Mouse (Mus musculus) heart, postnatal 0 days (tissue): Measurements from ENCODE around the gene Dpp9. TPM values are rescaled to one million over a fixed set of nuclear protein-coding genes. Genes with fewer than 3 reads are reported as not detected.

Source experiments
- ATAC-seq: fragments of 200-750 bp; cut with Nextera tagmentation; 2 replicates; pipeline ENCODE4 v1.8.0; 2017; ENCODE audit warnings: low read depth, moderate number of reproducible peaks, moderate library complexity; ENCODE audit not compliant: insufficient read depth
- DNase-seq: peaks from one replicate; pipeline ENCODE4 v3.0.0-alpha.2; 2016; ENCODE audit warnings: low spot score
- H3K27ac ChIP-seq: fragments of 300-500 bp; sonication (generic); 2 replicates; pipeline ENCODE4 v1.5.1; 2014; ENCODE audit warnings: low read depth, mild to moderate bottlenecking
- H3K27me3 ChIP-seq: fragments of 300-500 bp; sonication (generic); 2 replicates; pipeline ENCODE4 v1.6.1; 2014; ENCODE audit warnings: low read length, mixed read lengths; ENCODE audit not compliant: control insufficient read depth, insufficient read depth
- H3K36me3 ChIP-seq: fragments of 300-500 bp; sonication (generic); replicated peaks from 2 replicates; pipeline ENCODE4 v1.6.1; 2014; ENCODE audit warnings: low read length, mixed read lengths; ENCODE audit not compliant: control insufficient read depth, insufficient read depth
- H3K4me1 ChIP-seq: fragments of 300-500 bp; sonication (generic); 2 replicates; pipeline ENCODE4 v1.6.1; 2014; ENCODE audit warnings: antibody characterized with exemption; ENCODE audit not compliant: control insufficient read depth, insufficient read depth
- H3K4me2 ChIP-seq: fragments of 300-500 bp; sonication (generic); 2 replicates; pipeline ENCODE4 v1.6.1; 2014; ENCODE audit warnings: low read depth, mild to moderate bottlenecking, low read length, moderate library complexity
- H3K4me3 ChIP-seq: fragments of 300-500 bp; sonication (generic); 2 replicates; pipeline ENCODE4 v1.5.1; 2014; ENCODE audit warnings: low read depth, low read length
- H3K9ac ChIP-seq: fragments of 300-500 bp; sonication (generic); replicated peaks from 2 replicates; pipeline ENCODE4 v1.6.1; 2014; ENCODE audit warnings: low read depth, low read length, mixed read lengths
- H3K9me3 ChIP-seq: fragments of 300-500 bp; sonication (generic); replicated peaks from 2 replicates; pipeline ENCODE4 v1.6.1; 2016; ENCODE audit warnings: low read length; ENCODE audit not compliant: control insufficient read depth
- CTCF ChIP-seq: IDR thresholded peaks from 2 replicates; pipeline ENCODE4 v1.5.1; 2016; ENCODE audit warnings: antibody characterized with exemption, control low read depth, low read depth
- EP300 ChIP-seq: IDR thresholded peaks from 2 replicates; pipeline ENCODE4 v1.6.1; 2016; ENCODE audit warnings: antibody characterized with exemption, low read depth
- WGBS: fragments of 180-500 bp; shearing (Covaris S2); extraction: QIAGEN DNeasy Blood & Tissue Kit; methylation state at CpG from one replicate; pipeline ENCODE4 v1.1.7; 2014; 5-methylcytosine and 5-hydroxymethylcytosine counted together
- polyA plus RNA-seq: library from polyadenylated mRNA; unstranded; fragments of >200 nt; fragmentation: Nextera tagmentation; extraction: Ambion mirVana; gene quantifications from 2 replicates; pipeline ENCODE4 v1.2.1, GENCODE M21; 2015
- total RNA-seq: library from RNA; depleted of rRNA; stranded (reverse); fragments of >200 nt; gene quantifications from 2 replicates; pipeline ENCODE4 v1.2.3, GENCODE M21; 2014; ENCODE audit warnings: low replicate concordance

The Dpp9 gene
- total and polyA plus RNA-seq, 2 experiments from 2014 or later, result 13.3 to 29.0 TPM

DNA sequence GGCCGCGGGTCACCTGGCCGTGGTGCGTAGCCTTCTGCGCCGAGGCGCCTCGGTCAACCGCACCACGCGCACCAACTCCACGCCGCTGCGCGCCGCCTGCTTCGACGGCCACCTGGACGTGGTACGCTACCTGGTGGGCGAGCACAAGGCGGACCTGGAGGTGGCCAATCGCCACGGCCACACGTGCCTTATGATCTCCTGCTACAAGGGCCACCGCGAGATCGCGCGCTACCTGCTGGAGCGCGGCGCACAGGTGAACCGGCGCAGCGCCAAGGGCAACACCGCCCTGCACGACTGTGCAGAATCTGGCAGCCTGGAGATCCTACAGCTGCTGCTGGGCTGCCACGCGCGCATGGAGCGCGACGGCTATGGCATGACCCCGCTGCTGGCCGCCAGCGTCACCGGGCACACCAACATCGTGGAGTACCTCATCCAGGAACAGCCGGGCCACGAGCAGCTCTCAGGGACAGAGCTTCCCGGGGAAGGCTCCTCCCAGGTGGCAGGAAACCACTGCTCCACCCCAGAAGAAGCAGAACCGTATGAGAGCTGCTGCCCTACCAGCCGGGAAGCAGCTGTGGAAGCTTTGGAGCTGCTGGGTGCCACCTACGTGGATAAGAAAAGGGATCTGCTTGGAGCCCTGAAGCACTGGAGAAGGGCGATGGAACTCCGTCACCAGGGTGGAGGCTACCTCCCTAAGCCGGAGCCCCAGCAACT is 38.6 kb upstream of the Dpp9 start:
- 4% methylated on average over 55 of the region's 58 CpGs for WGBS
- no peak for TF ChIP-seq CTCF
- no peak for TF ChIP-seq EP300
- ATAC-seq, result no peak
- peak overlapping the region; percentile 71 for H3K9ac ChIP-seq
- H3K36me3 ChIP-seq, result peaks cover 30% of the 10 kb centered on the region
- peak overlapping the region; percentile 78 for H3K4me3 ChIP-seq
- DNase-seq, result no peak
- H3K27me3 ChIP-seq, result no peaks in the 10 kb centered on the region
- H3K4me2 ChIP-seq, result peak overlapping the region; percentile 89
- H3K9me3 ChIP-seq, result no peaks in the 10 kb centered on the region
- peaks cover 39% of the 10 kb centered on the region for H3K4me1 ChIP-seq
- peak overlapping the region; percentile 88 for H3K27ac ChIP-seq

DNA sequence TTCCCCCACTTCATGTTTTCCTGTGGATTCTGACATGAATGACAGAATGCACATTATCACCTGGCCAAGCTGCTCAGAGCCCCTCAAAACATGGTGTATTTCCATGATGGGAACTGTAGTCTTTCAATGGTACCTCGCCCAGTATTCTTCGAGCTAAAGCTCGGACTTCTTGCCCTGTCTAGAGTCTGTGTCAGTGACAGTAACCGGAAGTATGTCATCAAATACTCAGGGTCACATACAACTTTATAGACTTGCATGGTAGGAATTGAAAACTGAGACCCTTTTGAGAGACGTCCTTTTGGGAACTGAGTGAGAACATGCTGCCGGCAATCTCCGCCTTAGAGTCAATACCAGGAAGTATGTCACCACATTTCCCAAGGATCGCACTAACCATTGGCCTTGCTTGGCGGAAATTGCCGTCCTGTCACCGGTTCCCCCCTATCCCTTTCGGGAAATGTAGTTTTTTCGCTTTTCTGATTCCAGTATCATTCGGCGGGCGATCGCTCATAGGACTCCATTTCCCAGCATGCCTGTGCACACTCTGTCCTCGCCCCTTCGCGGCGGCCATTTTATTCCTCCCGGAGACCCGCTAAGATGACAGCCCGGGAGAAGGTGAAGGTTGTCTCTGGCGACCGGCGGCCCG is 37.7 kb upstream of the Dpp9 start, which contains the start of gene Fem1a:
Fem1a (plus strand) TSS at position 572 of the 643 bp plus-strand sequence.
- peaks cover 27% of the 10 kb centered on the region for H3K36me3 ChIP-seq
- peak within 1 kb of the TSS; percentile 89 for H3K4me2 ChIP-seq
- TF ChIP-seq CTCF, result no peak
- peak; percentile 24; the same call in 1 of the 2 replicates for TF ChIP-seq EP300
- WGBS, result under 1% methylated on average over 28 of the region's 28 CpGs
- H3K9ac ChIP-seq, result peak within 1 kb of the TSS; percentile 71
- no peaks in the 10 kb centered on the region for H3K9me3 ChIP-seq
- H3K4me3 ChIP-seq, result peak within 1 kb of the TSS; percentile 78
- ATAC-seq (peak; percentile 87), DNase-seq (peak; percentile 100)
- H3K27me3 ChIP-seq, result no peaks in the 10 kb centered on the region
- H3K27ac ChIP-seq, result peak within 1 kb of the TSS; percentile 97
- peaks cover 31% of the 10 kb centered on the region for H3K4me1 ChIP-seq

DNA sequence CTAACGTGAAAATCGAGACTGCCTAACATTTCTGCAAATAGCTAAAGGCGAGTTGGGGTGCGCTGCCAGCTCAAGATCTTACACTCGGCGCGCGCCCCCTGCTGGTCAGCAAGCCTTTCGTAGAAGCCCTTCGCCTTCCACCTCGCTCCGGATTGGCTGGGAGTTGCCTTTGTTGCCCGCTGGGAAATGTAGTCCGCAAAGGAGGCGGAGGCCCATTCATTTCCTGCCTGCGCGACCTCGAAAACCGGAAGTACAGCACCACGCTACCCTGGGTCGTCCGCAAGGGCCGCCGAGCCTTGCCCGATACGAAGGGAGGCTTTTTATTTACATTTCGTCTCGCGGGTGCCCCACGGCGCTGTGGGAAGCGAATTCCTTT is 37.1 kb upstream of the Dpp9 start:
- Histone ChIP-seq H3K4me1 (peaks cover 27% of the 10 kb centered on the region), H3K4me3 (peak overlapping the region; percentile 78), H3K27me3 (no peaks in the 10 kb centered on the region), H3K27ac (peak overlapping the region; percentile 97), H3K9me3 (no peaks in the 10 kb centered on the region), H3K9ac (peak overlapping the region; percentile 53), H3K36me3 (peaks cover 24% of the 10 kb centered on the region), H3K4me2 (peak overlapping the region; percentile 78)
- ATAC-seq (peak; percentile 92), DNase-seq (peak; percentile 99)
- WGBS, result under 1% methylated on average over 32 of the region's 32 CpGs
- peak; percentile 98 for TF ChIP-seq CTCF
- TF ChIP-seq EP300, result no peak

DNA sequence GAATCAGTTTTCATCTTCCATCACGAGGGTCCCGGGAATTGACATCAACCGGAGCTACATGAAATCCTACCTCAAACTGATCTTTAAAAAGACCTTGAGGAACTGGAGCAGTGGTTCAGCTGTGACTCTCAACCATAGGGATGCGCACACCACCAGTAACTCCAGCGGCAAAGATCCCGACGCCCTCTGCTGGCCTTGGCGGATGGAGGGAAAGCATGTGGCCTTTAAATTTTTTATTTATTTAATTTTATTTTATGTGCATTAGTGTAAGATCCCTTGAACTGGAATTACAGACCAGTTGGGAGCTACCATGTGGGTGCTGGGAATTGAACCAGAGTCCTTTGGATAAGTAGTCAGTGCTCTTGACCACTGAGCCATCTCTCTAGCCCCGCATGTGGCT is 36.7 kb upstream of the Dpp9 start:
- Histone ChIP-seq H3K36me3 (peaks cover 21% of the 10 kb centered on the region), H3K4me1 (peaks cover 23% of the 10 kb centered on the region), H3K9ac (no peak overlapping the region), H3K27me3 (no peaks in the 10 kb centered on the region), H3K4me3 (no peak overlapping the region), H3K27ac (no peak overlapping the region), H3K9me3 (no peaks in the 10 kb centered on the region), H3K4me2 (no peak overlapping the region)
- DNase-seq (no peak), ATAC-seq (no peak)
- 22% methylated on average over 9 of the region's 9 CpGs for WGBS
- no peak; the same call in 1 of the 2 replicates for TF ChIP-seq CTCF
- TF ChIP-seq EP300, result no peak

DNA sequence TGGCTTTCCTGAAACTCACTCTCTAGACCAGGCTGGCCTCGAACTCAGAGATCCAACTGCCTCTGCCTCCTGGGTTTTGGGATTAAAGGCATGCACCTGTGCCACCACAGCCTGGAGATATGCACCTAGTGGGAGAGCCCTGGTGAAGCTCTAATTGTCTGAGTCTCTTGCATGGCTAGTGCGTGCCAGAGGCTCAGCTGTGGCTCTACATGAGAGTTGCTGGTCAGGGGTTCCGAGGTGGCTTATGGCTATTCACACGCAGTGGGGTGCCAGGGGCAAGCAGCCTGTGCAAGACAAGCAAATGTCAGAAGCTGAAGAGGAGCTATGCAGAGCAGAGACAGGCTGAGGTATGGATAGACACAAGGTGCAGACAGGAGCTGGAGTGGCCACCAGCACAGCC is 36.0 kb upstream of the Dpp9 start:
- peaks cover 14% of the 10 kb centered on the region for H3K36me3 ChIP-seq
- no peak overlapping the region for H3K4me2 ChIP-seq
- 81% methylated on average over 4 of the region's 4 CpGs for WGBS
- peaks cover 15% of the 10 kb centered on the region for H3K4me1 ChIP-seq
- H3K27me3 ChIP-seq, result no peaks in the 10 kb centered on the region
- ATAC-seq (no peak), DNase-seq (no peak)
- no peak overlapping the region for H3K4me3 ChIP-seq
- TF ChIP-seq EP300, result no peak
- TF ChIP-seq CTCF, result no peak
- no peak overlapping the region for H3K9ac ChIP-seq
- no peak overlapping the region for H3K27ac ChIP-seq
- no peaks in the 10 kb centered on the region for H3K9me3 ChIP-seq
